Mouse (Mus musculus): ENCODE results near the gene Slc23a4. TPM values are rescaled to one million over a fixed set of nuclear protein-coding genes. Genes with fewer than 3 reads are reported as not detected.
A peak's percentile ranks its signal among the peaks of the same experiment; 100 is the strongest.

Slc23a4 gene
- total RNA-seq, 2 experiments from 2014 or later = 1.1 to 1.7 TPM

DNA sequence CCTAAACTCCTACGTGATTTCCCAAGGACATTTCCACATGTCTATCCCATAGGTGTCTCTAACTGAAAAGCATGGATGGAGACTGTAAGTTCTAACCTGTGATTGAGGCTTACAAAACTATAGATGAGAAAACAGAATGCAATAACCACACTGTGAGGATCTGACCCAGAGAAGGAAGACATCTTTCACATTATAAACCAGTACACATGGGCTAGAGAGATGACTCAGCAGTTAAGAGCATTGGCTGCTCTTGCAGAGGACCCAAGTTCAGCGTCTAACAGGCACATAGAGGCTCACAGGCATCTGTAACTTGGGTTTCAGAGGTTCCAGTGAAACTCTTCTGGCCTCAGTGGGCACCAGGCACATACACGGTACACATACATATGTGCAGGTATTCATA lies 73.7 kb downstream of the Slc23a4 start:
- DNase-seq (ENCODE audit: low spot score in 2 of 2) = no peak

DNA sequence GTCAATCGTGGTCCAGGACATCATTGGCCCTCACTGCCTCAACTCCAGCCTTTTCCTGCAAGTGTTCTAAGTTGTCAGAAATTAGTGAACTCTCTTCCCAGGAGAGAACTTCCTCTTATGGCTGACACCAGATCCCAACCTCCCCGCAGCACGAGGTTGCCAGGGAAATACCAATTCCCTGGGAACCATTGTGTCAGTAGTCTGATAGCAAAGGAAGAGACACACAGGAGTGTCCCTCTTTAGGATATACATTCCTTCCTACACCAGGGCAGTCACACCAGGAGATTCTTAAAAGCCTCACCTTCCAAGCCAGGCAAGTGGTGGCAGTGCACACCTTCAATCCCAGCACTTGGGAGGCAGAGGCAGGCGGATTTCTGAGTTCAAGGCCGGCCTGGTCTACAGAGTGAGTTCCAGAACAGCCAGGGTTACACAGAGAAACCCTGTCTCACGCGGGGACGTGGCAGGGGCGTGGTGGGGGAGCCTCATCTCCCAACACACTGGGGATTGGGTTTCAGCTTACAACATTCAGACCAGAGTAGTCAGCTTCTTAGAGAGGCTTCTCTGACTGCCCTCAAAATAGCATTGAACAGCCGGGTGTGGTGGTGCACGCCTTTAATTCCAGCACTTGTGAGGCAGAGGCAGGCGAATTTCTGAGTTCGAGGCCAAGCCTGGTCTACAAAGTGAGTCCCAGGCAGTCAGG lies 74.7 kb downstream of the Slc23a4 start:
- no peak for DNase-seq (ENCODE audit: low spot score in 2 of 2)

- peak; percentile 92 to 93 for DNase-seq (ENCODE audit: low spot score in 2 of 2)
Observed at GRCm38 (mm10) chr6:34910371-34911219, 77.6 kb downstream of the Slc23a4 start, which contains the start of gene Wdr91. TSS of gene Wdr91 (minus strand) at chr6:34910876.

DNA sequence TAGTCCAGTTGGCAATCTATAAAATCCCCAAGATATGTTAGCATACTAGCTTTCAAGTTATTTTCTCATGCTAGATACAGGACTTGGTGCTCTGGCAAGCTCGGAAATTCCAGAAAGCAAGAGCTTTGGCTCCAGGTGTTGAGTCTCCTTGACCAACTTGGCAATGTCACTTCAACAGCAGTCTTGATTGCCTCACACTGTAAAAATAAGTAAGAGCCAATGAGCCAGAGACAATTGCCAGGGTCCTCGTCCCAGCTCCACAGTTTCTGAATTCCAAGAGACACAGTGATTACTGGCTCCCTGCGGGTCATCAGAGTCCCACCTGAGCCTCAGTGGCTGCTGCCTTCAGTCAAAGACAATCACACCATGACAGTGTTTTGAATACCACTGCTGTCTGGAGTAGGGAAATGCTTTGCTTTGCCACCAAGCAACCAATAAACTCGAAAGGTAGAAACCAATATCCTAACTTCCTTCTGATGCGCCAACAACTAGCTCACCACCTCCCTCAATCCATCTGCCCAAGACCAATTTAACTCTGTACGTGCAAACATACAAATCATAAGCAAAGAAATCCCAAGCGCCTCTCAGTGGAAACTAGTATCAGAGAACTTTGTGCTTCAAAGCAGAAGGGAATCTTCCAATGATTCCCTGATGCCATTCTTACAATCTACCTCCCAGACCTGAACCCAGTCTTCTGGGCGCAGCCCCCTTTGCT lies 78.4 kb downstream of the Slc23a4 start:
- DNase-seq (ENCODE audit: low spot score in 2 of 2) = no peak

GRCm38 (mm10) chr6:34907696-34908260 lies 80.4 kb downstream of the Slc23a4 start:
- DNase-seq (ENCODE audit: low spot score in 2 of 2) = no peak

GRCm38 (mm10) chr6:34907121-34907614 lies 81.0 kb downstream of the Slc23a4 start:
- no peak for DNase-seq (ENCODE audit: low spot score in 2 of 2)

DNA sequence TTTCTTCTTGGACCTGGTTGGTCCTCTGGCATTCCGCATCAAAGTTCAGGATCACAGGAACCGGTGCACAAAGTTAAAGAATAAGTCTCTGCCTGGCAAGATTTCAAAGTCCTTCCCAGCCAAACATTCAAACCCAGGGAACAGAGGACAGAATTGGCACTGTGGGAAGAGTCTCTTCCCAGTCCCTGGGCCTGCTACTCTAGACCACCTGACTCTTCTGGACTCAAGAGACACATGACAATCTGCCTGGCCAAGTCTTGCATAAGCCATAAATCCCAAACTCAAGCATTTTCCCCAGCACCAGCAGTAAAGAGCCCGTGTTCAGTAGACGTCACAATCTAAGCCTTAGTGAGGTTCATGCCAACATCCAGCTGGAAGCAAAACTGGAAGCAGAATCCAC lies 81.5 kb downstream of the Slc23a4 start:
- no peak for DNase-seq (ENCODE audit: low spot score in 2 of 2)

DNA sequence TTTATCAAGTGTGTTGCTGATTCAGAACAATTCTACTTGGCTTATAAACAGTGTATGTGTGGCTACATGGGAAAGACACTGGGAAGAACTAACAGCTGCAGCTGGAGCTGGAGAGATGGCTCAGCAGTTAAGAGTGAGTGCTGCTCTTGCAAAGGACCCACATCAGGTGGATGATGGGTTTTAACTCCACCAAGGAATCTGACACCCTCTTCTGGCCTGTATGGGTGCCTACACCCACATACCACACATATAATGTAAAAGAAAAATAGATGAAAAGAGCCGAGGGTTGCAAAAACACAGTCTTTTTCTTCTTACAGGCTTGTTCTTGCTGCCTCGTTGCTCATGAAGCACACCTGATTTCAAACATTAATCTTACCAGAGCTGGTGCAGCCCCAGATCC lies 82.1 kb downstream of the Slc23a4 start:
- no peak for DNase-seq (ENCODE audit: low spot score in 2 of 2)

DNA sequence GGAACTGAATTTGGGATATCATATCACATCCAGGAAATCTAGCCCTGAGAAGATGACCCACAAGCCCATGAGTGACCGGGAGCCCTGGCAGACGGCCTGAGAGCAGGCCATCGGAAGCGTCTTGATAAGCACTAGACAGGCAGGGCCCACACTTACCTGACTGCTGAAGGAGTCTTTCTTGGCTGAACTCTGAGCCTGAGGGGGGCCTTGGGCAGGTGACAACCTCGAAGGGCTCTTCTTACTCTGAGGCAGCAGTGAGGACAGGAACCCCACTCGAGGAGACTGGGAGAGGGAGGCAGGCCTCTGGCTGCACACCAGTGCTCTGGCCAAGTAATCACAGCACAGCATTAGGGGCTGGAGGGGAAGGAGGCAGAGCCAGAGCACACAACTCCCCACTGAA lies 83.8 kb downstream of the Slc23a4 start:
- no peak for DNase-seq (ENCODE audit: low spot score in 2 of 2)

- DNase-seq (ENCODE audit: low spot score in 2 of 2) = no peak
Observed at GRCm38 (mm10) chr6:34903851-34904250, 84.4 kb downstream of the Slc23a4 start.

DNA sequence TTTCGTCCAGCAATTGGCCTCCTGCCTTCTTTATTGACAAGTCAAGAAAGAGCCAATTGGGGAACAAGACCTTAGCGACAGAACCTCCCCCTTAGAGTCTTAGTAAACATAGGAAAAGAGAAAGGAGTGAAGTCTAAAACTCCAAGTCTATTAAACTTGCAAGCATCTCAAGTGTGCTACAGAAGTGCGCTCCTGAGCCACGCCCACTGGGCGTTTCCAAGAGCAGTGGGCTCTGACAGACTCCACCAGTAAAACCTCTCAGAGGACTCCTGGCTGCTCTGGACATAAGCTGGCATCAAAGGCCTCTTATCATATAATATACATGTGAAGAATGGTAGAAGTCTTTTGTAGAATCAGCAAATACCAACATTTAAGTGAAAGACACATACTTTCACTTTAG lies 84.8 kb downstream of the Slc23a4 start:
- no peak for DNase-seq (ENCODE audit: low spot score in 2 of 2)

GRCm38 (mm10) chr6:34902578-34902977 lies 85.6 kb downstream of the Slc23a4 start:
- DNase-seq (ENCODE audit: low spot score in 2 of 2) = no peak

DNA sequence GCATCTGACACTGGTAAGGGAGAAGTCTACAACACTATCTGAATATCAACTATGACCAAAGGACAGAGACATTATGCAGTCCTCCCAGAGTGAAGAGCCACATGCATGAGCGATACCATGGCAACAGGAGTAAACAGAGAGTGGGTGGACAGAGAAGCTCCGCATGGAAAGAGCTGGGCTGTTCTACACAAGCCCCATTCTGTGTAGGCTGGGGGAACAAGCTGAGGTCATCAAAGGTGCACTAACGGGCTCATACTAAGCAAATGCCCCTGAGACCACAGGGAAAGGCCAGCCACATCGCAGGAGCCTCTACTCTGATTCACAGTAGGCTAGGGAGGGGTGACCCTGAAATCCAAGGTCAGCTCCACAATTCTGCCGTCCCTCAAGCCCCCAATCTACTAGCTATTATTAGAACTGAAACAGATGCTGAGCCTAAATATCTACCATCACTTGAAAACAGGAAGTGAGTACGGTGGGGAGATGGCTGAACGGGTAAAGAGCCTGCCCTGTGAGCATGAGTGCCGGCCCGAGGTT lies 86.2 kb downstream of the Slc23a4 start:
- DNase-seq (ENCODE audit: low spot score in 2 of 2) = no peak

DNA sequence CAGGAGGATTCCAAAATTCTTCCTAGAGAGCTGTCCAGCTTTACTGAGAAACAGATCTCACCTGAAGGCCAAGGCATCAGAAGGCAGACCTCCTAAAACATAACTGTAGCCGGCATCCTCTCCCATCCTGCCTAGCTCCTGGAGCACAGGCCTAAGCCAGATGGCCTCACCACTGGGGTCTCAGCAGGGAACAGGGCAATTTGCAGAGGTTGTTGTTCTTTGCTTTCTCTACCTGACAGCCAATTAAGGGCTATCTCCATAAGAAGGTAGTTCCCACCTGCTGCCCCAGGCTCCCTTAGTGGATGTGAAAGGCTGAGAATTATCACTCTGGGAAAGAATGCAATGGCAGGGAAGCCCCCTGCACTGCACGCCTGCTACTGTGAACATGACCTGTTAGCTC lies 87.2 kb downstream of the Slc23a4 start:
- no peak for DNase-seq (ENCODE audit: low spot score in 2 of 2)

GRCm38 (mm10) chr6:34899127-34899526 lies 89.1 kb downstream of the Slc23a4 start:
- no peak for DNase-seq (ENCODE audit: low spot score in 2 of 2)

GRCm38 (mm10) chr6:34896168-34896780 lies 91.9 kb downstream of the Slc23a4 start:
- DNase-seq (ENCODE audit: low spot score in 2 of 2) = no peak

DNA sequence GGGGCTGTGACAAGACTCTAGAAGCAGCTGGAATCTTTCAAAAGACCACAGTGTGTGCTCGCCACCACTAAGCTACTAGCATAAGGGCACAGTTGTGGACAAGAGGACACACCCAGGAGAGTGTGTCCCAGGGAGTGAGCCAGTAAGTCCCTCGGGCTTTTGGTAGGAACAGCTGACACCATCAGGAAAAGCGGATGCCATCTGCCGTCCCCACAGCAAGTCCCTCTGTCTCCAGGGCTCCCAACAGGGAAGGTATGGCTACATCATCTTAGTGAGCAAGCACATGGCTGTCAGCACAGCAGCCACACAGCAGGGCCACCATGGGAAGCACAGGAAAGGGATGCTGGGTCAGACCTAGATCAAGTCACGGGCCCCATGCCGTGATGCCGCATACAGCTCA lies 92.6 kb downstream of the Slc23a4 start:
- DNase-seq (ENCODE audit: low spot score in 2 of 2) = no peak
